Mouse (Mus musculus) adrenal gland, adult (tissue): Measurements from ENCODE around the gene Vmn1r139.
"Not testable (repeated sequence)": the region's sequence is repeated elsewhere in the genome, so short reads cannot be mapped to it uniquely, and the experiment has no call there.

Experiments
- DNase-seq, 2 experiments: peaks; one replicate each; pipeline ENCODE4 v3.0.0; 2022 to 2023; ENCODE audit warnings: low spot score in 1 of 2; ENCODE audit not compliant: inconsistent age in 2 of 2

Gene Vmn1r139

GRCm38 (mm10) chr7:22068757-22069156, at the start of gene Vmn1r139:
Vmn1r139 (plus strand) TSS chr7:22069057.
- DNase-seq: not testable (repeated sequence)

DNA sequence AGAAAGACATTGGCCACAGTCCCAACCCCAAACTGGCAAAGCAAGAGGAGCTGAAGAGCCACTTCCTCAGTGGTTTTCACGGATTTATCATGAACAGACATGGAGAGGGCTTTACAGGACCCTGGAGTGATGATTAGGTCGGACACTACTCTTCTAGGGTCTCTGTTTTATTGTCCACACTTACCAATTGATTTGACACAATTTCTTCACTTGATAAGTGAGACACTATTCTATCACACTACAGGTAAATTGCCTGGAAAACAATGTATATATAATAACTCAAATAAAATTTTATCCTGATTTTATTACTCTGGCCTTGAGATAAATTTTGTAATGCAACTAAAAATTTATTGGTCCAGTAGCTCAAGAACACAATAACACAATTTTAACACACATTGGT, 40.1 kb upstream of the Vmn1r139 start, which contains the start of gene Vmn1r138:
Vmn1r138 (minus strand) TSS at position 101 of the 400 bp plus-strand sequence.
- DNase-seq: not testable (repeated sequence)

- not testable (repeated sequence) for DNase-seq
These were observed 12.7 kb upstream of the Vmn1r139 start, which contains the start of gene Gm6176 for GRCm38 (mm10) chr7:22056205-22056604. Gm6176 (minus strand) TSS chr7:22056305.

- not testable (repeated sequence) for DNase-seq
These were observed 49.3 kb downstream of the Vmn1r139 start, which contains the start of gene Gm16451 for GRCm38 (mm10) chr7:22118145-22118544. Gm16451 (minus strand) TSS chr7:22118245.

GRCm38 (mm10) chr7:22134641-22135040, 65.8 kb downstream of the Vmn1r139 start, which contains the start of gene Gm10666:
Gm10666 (minus strand) TSS chr7:22134741.
- not testable (repeated sequence) for DNase-seq
